Mouse (Mus musculus) neural tube, embryonic 14.5 days (tissue): ENCODE measurements at regions not wholly inside any gene's neighbourhood (a gene's known extent, or its start where the extent isn't known, plus 50 kb on each side); places are given as distances from the start of the nearest gene placed in this dataset.
A peak's percentile ranks its signal among the peaks of the same experiment; 100 is the strongest.
"Not testable (repeated sequence)": the region's sequence is repeated elsewhere in the genome, so short reads cannot be mapped to it uniquely, and the experiment has no call there.

Experiments used
- ATAC-seq: fragments of 200-750 bp; cut with Nextera tagmentation; 2 replicates; pipeline ENCODE4 v1.8.0; 2017; ENCODE audit warnings: low read depth, mild to moderate bottlenecking, moderate TSS enrichment, moderate library complexity
- H3K27ac ChIP-seq: fragments of 300-500 bp; sonication (generic); 2 replicates; pipeline ENCODE4 v1.5.1; 2014; ENCODE audit warnings: low read depth, mild to moderate bottlenecking, control low read depth, low read length, moderate library complexity, mixed read lengths
- H3K27me3 ChIP-seq: fragments of 300-500 bp; sonication (generic); 2 replicates; pipeline ENCODE4 v1.6.1; 2014; ENCODE audit warnings: low read length; ENCODE audit not compliant: control insufficient read depth, insufficient read depth
- H3K36me3 ChIP-seq: fragments of 300-500 bp; sonication (generic); 2 replicates; pipeline ENCODE4 v1.6.1; 2014; ENCODE audit warnings: low read length, mixed read lengths; ENCODE audit not compliant: control insufficient read depth, insufficient read depth
- H3K4me1 ChIP-seq: fragments of 300-500 bp; sonication (generic); 2 replicates; pipeline ENCODE4 v1.6.1; 2014; ENCODE audit warnings: low read length; ENCODE audit not compliant: control insufficient read depth, insufficient read depth
- H3K4me2 ChIP-seq: fragments of 300-500 bp; sonication (generic); 2 replicates; pipeline ENCODE4 v1.6.1; 2014; ENCODE audit warnings: mild to moderate bottlenecking, low read depth, low read length, control low read depth
- H3K4me3 ChIP-seq: fragments of 300-500 bp; sonication (generic); 2 replicates; pipeline ENCODE4 v1.5.1; 2014; ENCODE audit warnings: low read depth, low read length, control low read depth, mixed read lengths
- H3K9ac ChIP-seq: fragments of 300-500 bp; sonication (generic); replicated peaks from 2 replicates; pipeline ENCODE4 v1.6.1; 2014; ENCODE audit warnings: low read depth, mild to moderate bottlenecking, control low read depth, low read length, mixed read lengths
- H3K9me3 ChIP-seq: fragments of 300-500 bp; sonication (generic); 2 replicates; pipeline ENCODE4 v1.6.1; 2016; ENCODE audit warnings: low read length; ENCODE audit not compliant: control insufficient read depth
- WGBS: fragments of 180-500 bp; shearing (Covaris S2); extraction: QIAGEN DNeasy Blood & Tissue Kit; methylation state at CpG from one replicate; pipeline ENCODE4 v1.1.7; 2014; 5-methylcytosine and 5-hydroxymethylcytosine counted together

DNA sequence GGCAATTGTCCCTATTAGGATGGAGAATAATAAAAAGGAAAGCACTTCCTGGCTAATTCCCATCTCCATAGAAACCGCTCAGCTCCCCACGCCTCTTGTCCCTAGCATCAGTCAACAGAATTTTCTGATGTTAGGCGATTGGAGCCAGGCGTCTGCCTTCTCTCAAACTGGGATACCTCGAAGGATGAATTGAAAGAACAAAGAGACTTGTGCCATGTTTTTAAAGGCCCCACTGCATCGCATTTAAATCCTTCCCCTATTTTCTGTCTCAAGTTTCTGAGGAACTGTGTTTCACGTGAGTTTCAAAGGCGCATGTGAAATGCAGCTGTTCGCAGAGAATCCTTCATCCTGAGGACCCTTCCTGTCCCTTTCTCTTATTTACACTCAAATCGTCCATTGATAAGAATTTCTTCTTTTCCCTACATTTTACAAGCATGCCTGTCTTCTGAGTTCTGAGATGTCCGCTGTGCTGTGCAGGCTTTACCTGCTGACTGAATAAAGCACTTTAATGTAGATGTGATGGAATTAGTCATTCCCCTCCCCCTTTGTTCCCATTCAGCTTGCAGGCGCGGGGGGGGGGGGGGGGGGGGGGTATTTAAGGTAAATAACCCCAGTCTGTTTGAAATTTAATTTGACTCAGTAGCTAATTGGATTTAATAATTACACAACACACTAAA, 1163.3 kb downstream of the A830018L16Rik start:
- peak; percentile 65 for ATAC-seq
- Histone ChIP-seq H3K9me3 (no peaks in the 10 kb centered on the region), H3K27ac (peak overlapping the region; percentile 19; the same call in 1 of the 2 replicates), H3K36me3 (no peaks in the 10 kb centered on the region), H3K4me3 (0 out of 2 replicates have a peak overlapping the region, but pooled peaks have one; percentile 3), H3K4me1 (no peaks in the 10 kb centered on the region), H3K4me2 (peak overlapping the region; percentile 37; the same call in 1 of the 2 replicates), H3K9ac (no peak overlapping the region), H3K27me3 (no peaks in the 10 kb centered on the region)
- WGBS, result 2% methylated on average over 11 of the region's 13 CpGs

DNA sequence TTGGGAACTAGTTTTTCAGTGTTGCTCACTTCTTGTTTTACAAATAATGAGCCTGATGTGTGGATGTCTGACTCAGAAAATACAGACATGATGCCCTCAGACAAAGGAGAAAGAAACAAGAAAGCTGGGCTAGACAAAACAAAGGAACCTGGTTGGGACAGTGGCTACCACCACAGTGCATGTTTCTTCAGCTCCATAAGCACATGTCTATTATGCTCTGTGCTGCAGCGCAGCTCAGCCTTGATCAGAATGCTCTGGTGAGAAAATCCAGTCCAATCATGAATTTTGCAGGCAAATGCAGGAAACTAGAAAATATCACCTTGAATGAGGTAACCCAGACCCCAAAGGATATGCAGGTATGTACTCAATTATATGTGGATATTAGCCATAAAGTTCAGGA, 1164.1 kb downstream of the A830018L16Rik start:
- Histone ChIP-seq H3K9ac (no peak overlapping the region), H3K4me2 (no peak overlapping the region), H3K4me3 (no peak overlapping the region), H3K27me3 (no peaks in the 10 kb centered on the region), H3K9me3 (no peaks in the 10 kb centered on the region), H3K27ac (no peak overlapping the region), H3K4me1 (no peaks in the 10 kb centered on the region), H3K36me3 (no peaks in the 10 kb centered on the region)
- WGBS, result 69% methylated on average over 1 of the region's 1 CpGs
- peak; percentile 44; the same call in 1 of the 2 replicates for ATAC-seq

DNA sequence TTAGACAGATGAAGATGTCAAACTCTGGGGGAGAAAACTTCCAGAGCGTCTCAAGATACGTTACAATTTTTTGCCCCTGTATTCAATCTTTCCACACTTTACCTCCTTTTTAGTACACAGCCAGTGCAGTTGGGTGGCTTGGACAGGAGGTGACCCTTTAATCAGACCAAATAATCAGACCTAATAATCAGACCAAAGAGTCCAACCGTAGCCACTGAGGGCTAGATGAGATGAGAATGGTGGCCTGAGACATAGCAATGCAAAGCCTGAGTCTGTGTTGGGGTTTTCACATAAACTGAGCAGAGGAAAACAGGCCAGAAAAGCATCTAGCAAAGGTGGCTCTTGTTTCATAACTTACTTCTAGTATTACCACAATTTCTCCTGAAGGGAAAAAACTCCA, 1169.1 kb downstream of the A830018L16Rik start:
- Histone ChIP-seq H3K27ac (no peak overlapping the region), H3K9ac (no peak overlapping the region), H3K36me3 (no peaks in the 10 kb centered on the region), H3K27me3 (no peaks in the 10 kb centered on the region), H3K4me3 (no peak overlapping the region), H3K4me1 (no peaks in the 10 kb centered on the region), H3K9me3 (no peaks in the 10 kb centered on the region), H3K4me2 (no peak overlapping the region)
- ATAC-seq, result no peak
- 69% methylated on average over 3 of the region's 3 CpGs for WGBS

DNA sequence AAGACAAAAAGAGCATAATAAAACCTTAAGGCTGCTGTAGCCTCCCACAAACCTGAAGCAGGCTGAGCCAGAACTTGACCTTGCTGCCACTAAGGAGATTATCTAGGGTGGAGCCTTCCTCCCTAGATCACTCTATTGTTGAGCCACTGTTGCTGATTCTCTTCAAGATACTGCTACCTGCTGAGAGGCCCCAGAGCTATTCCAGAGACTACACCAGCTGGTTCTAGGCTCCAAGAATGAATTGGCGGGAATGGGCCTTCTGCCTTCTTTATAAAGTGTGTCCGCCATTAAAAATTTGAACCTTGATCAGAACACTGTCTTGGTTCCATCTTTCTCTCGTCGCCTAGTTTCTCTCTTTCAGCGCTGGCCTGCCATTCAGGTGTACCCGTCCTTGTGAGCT, 1173.1 kb downstream of the A830018L16Rik start:
- H3K27me3 ChIP-seq, H3K9me3 ChIP-seq, H3K4me1 ChIP-seq, ATAC-seq, H3K36me3 ChIP-seq, H3K4me2 ChIP-seq, H3K4me3 ChIP-seq, H3K27ac ChIP-seq, H3K9ac ChIP-seq: not testable (repeated sequence)
- WGBS, result 93% methylated on average over 6 of the region's 6 CpGs

DNA sequence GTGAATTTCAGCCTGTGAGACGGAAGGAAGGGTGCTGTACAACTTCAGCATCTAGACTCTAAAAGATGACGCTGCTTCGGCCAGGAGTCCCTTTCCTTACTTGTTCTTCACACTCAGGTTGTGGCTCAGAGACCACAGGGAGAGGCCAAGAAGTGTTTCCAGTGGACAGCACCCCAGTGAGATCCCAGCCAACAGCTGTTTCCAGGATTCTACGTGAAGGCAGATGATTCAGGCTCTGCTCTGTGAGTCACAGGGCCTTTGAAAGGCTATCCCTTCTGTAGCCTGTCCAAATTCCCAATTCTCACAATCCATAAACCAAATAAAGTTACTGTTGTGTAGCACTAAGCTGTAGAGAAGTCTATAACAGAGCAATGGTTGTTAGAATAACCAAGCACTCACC, 1198.2 kb downstream of the A830018L16Rik start:
- WGBS, result 90% methylated on average over 4 of the region's 4 CpGs
- Histone ChIP-seq H3K4me3 (no peak overlapping the region), H3K9ac (no peak overlapping the region), H3K4me2 (no peak overlapping the region), H3K27me3 (no peaks in the 10 kb centered on the region), H3K4me1 (no peaks in the 10 kb centered on the region), H3K9me3 (no peaks in the 10 kb centered on the region), H3K27ac (no peak overlapping the region), H3K36me3 (no peaks in the 10 kb centered on the region)
- ATAC-seq, result no peak

DNA sequence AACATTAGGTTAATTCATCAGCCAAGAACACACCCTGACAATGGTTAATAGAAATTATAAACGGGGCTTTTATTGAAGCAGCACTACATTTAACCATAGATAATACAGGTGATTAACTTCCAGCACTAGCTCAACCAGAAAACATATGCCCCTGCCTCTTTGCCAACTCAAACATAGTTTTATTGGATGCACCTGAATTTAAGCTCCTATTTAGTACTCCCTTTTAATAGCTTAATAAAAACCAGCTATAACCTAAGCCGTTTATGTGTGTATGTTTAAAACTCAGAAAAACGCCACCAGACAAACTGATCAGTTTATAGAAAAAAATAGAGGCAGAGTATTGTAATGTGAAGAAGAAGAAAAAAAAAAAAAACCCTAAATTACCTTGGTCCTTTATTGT, 1201.4 kb downstream of the A830018L16Rik start:
- Histone ChIP-seq H3K27ac (no peak overlapping the region), H3K4me1 (no peaks in the 10 kb centered on the region), H3K9me3 (no peaks in the 10 kb centered on the region), H3K27me3 (no peaks in the 10 kb centered on the region), H3K9ac (no peak overlapping the region), H3K36me3 (no peaks in the 10 kb centered on the region), H3K4me2 (no peak overlapping the region), H3K4me3 (no peak overlapping the region)
- no peak for ATAC-seq
- WGBS, result 72% methylated on average over 3 of the region's 3 CpGs

DNA sequence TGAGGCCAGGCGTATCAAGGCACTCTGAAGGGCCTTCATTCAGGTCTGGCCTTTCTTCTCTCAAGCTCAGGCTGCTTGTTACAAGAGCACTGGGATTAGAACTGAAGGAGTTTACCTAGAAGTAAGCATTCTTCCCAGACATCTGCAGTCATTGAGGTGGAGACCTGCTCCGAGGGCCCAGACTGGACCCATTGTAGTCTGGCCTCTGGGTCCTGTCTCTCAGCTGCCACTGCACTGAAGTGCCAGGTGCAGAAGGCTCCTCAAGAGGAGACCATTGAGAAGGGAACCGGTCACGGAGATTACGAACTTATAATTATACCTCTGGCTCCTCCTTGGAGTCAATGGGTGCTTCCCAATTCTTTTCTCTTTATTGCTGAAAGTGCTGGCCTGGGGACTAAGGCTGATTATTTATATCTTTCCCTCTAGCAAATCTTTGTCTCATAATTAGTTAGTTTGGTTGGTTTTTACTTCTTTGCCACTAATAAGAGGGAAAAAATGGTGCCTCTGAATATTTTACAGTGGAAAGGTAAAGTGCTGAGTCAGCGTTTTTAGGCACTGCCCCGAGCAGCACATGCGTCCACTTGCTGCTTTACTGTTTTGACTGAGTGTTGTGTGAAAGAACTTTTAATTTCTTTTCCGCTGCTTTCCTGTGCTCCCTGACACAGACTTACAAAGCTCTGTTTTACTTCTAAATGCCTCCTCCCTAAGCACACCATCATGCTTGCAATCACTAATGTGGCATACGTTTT, 1202.0 kb downstream of the A830018L16Rik start:
- Histone ChIP-seq H3K9me3 (no peaks in the 10 kb centered on the region), H3K36me3 (no peaks in the 10 kb centered on the region), H3K27ac (no peak overlapping the region), H3K9ac (no peak overlapping the region), H3K27me3 (no peaks in the 10 kb centered on the region), H3K4me3 (no peak overlapping the region), H3K4me1 (no peaks in the 10 kb centered on the region), H3K4me2 (no peak overlapping the region)
- no peak for ATAC-seq
- WGBS, result 85% methylated on average over 10 of the region's 10 CpGs

DNA sequence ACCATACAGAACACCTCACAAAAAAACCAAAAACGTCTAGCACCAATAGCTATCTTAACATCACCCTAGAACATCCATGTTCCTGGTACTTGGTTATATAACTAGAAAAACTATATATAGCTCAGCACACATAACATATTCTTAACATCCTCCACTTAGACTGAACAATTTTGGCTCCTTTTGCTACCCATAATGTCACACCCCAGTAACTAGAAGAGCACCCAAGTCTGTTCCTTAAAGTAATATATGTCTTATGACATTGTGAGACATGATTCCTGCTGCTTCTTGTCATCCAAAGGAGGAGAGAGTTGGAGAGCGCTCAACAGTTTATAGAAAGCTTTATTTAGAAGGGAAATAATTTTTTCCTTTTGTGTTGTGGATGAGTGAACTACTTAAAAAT, 1206.1 kb downstream of the A830018L16Rik start:
- 86% methylated on average over 2 of the region's 2 CpGs for WGBS
- H3K4me1 ChIP-seq, result no peaks in the 10 kb centered on the region

DNA sequence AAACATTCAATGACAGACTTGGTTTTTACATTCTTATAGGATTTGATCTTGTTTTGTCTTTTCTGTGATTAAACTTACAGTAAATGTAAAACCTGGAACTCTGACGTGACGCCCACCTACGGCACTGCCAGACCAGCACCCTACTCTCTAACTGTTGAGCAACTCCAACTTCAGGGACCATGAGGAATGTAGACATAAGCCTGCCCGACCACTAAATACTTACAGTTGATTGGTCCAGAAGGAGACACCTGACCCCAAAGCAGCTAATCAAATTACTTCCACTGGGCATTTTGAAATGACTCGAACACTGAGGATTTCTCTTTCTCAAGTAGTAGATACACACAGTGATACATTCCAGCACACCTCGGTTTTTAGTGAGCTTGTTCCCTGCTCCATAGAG, 1206.9 kb downstream of the A830018L16Rik start:
- no peak for ATAC-seq
- Histone ChIP-seq H3K36me3 (no peaks in the 10 kb centered on the region), H3K4me3 (no peak overlapping the region), H3K27ac (no peak overlapping the region), H3K27me3 (no peaks in the 10 kb centered on the region), H3K4me1 (no peaks in the 10 kb centered on the region), H3K4me2 (no peak overlapping the region), H3K9me3 (no peaks in the 10 kb centered on the region), H3K9ac (no peak overlapping the region)
- WGBS, result 92% methylated on average over 6 of the region's 6 CpGs

More for the DNA sequence above, 1206.1 kb downstream of the A830018L16Rik start:
- H3K4me2 ChIP-seq, result no peak overlapping the region
- H3K4me3 ChIP-seq, result no peak overlapping the region
- no peak for ATAC-seq
- H3K36me3 ChIP-seq, result no peaks in the 10 kb centered on the region
- no peak overlapping the region for H3K9ac ChIP-seq
- H3K27ac ChIP-seq, result no peak overlapping the region
- no peaks in the 10 kb centered on the region for H3K27me3 ChIP-seq
- H3K9me3 ChIP-seq, result no peaks in the 10 kb centered on the region
